Mouse (Mus musculus): ENCODE data around the gene Thap2. TPM values are rescaled to one million over a fixed set of nuclear protein-coding genes. Genes with fewer than 3 reads are reported as not detected.

The Thap2 gene
- total and polyA plus RNA-seq, 3 experiments = 5.8 to 5.9 TPM; not detected in 1

GRCm38 (mm10) chr10:115356106-115356505 is 28.1 kb downstream of the Thap2 start:
- DNase-seq (ENCODE audit: low read depth, low spot score) = no peak
- Histone ChIP-seq H3K4me1 (ENCODE audit: control insufficient read depth in 1 of 2, insufficient read depth in 2 of 2, low read length in 2 of 2) (peaks cover 1 to 9% of the 10 kb centered on the region in 2 experiments; a peak in 3 of 4 replicates), H3K4me3 (ENCODE audit: control insufficient read depth in 1 of 2, insufficient read depth in 1 of 2, low read depth in 2 of 2, low read length in 2 of 2) (no peak overlapping the region), H3K9me3 (replicated peaks; ENCODE audit: insufficient read depth, low read length) (no peaks in the 10 kb centered on the region), H3K36me3 (ENCODE audit: control insufficient read depth in 1 of 2, insufficient read depth in 2 of 2, low read length in 2 of 2) (peaks cover 0 to 9% of the 10 kb centered on the region in 2 experiments; a peak in 2 of 4 replicates), H3K27me3 (ENCODE audit: control insufficient read depth in 1 of 2, insufficient read depth in 2 of 2, low read length in 2 of 2) (no peaks in the 10 kb centered on the region), H3K9ac (ENCODE audit: control insufficient read depth, low read depth, low read length, poor library complexity, severe bottlenecking) (no peak overlapping the region), H3K79me2 (ENCODE audit: control insufficient read depth, insufficient read depth, low read length, poor library complexity) (no peaks in the 10 kb centered on the region), H3K27ac (ENCODE audit: control insufficient read depth, low read depth, low read length) (no peak overlapping the region)
- TF ChIP-seq POLR2AphosphoS2 (IDR thresholded peaks at IDR 0.05; ENCODE audit: low read length) (no peak), E2F4 (IDR thresholded peaks at IDR 0.05; ENCODE audit: borderline replicate concordance, low read depth, low read length) (no peak), MAFK (IDR thresholded peaks at IDR 0.05; ENCODE audit: borderline replicate concordance, low read depth, low read length) (no peak), POLR2AphosphoS5 (IDR thresholded peaks at IDR 0.05; ENCODE audit: borderline replicate concordance, low read depth, low read length) (no peak), MXI1 (IDR thresholded peaks at IDR 0.05; ENCODE audit: low read depth, low read length) (no peak), ZMIZ1 (IDR thresholded peaks at IDR 0.05; ENCODE audit: low read depth, low read length) (no peak), ELF1 (IDR thresholded peaks at IDR 0.05; ENCODE audit: low read depth, low read length) (no peak), EP300 (IDR thresholded peaks at IDR 0.05; ENCODE audit: low read depth in 1 of 2, low read length in 2 of 2) (no peak), CHD2 (IDR thresholded peaks at IDR 0.05; ENCODE audit: low read length) (no peak), BHLHE40 (IDR thresholded peaks at IDR 0.05; ENCODE audit: borderline replicate concordance, low read depth, low read length) (no peak), ETS1 (IDR thresholded peaks at IDR 0.05; ENCODE audit: low read depth, low read length) (no peak), TBP (IDR thresholded peaks at IDR 0.05; ENCODE audit: low read depth, low read length) (no peak)

- Histone ChIP-seq H3K27me3 (ENCODE audit: control insufficient read depth in 1 of 2, insufficient read depth in 2 of 2, low read length in 2 of 2) (no peaks in the 10 kb centered on the region), H3K27ac (ENCODE audit: control insufficient read depth, low read depth, low read length) (no peak overlapping the region), H3K79me2 (ENCODE audit: control insufficient read depth, insufficient read depth, low read length, poor library complexity) (no peaks in the 10 kb centered on the region), H3K4me3 (ENCODE audit: control insufficient read depth in 1 of 2, insufficient read depth in 1 of 2, low read depth in 2 of 2, low read length in 2 of 2) (no peak overlapping the region), H3K9me3 (replicated peaks; ENCODE audit: insufficient read depth, low read length) (no peaks in the 10 kb centered on the region), H3K4me1 (ENCODE audit: control insufficient read depth in 1 of 2, insufficient read depth in 2 of 2, low read length in 2 of 2) (peaks cover 7 to 11% of the 10 kb centered on the region in 2 experiments), H3K9ac (ENCODE audit: control insufficient read depth, low read depth, low read length, poor library complexity, severe bottlenecking) (no peak overlapping the region), H3K36me3 (ENCODE audit: control insufficient read depth in 1 of 2, insufficient read depth in 2 of 2, low read length in 2 of 2) (peaks cover 0 to 9% of the 10 kb centered on the region in 2 experiments; a peak in 2 of 4 replicates)
- TF ChIP-seq ZMIZ1 (IDR thresholded peaks at IDR 0.05; ENCODE audit: low read depth, low read length) (no peak), MYB (IDR thresholded peaks at IDR 0.05; ENCODE audit: low read depth, low read length) (no peak), SIN3A (IDR thresholded peaks at IDR 0.05; ENCODE audit: low read length) (no peak), MEF2A (IDR thresholded peaks at IDR 0.05; ENCODE audit: extremely low read depth, insufficient replicate concordance, low read depth, low read length, poor library complexity, severe bottlenecking) (no peak), USF1 (IDR thresholded peaks at IDR 0.05; ENCODE audit: low read depth, low read length) (no peak), MAX (IDR thresholded peaks at IDR 0.05; ENCODE audit: low read length) (no peak), ELF1 (IDR thresholded peaks at IDR 0.05; ENCODE audit: low read depth, low read length) (no peak), NRF1 (IDR thresholded peaks at IDR 0.05; ENCODE audit: insufficient read depth, low read depth, low read length, poor library complexity, severe bottlenecking) (no peak), TBP (IDR thresholded peaks at IDR 0.05; ENCODE audit: low read depth, low read length) (no peak), USF2 (IDR thresholded peaks at IDR 0.05; ENCODE audit: borderline replicate concordance in 1 of 2, insufficient read depth in 1 of 2, low read depth in 1 of 2, low read length in 2 of 2) (no peak), KAT2A (conservative IDR thresholded peaks at IDR 0.05; ENCODE audit: low read depth, low read length) (no peak)
- DNase-seq (ENCODE audit: low read depth, low spot score) = no peak
Measured at GRCm38 (mm10) chr10:115355016-115355415, 29.2 kb downstream of the Thap2 start.
